Mouse (Mus musculus): ENCODE measurements at regions not wholly inside any gene's neighbourhood (a gene's known extent, or its start where the extent isn't known, plus 50 kb on each side); places are given as distances from the start of the nearest gene placed in this dataset.

DNA sequence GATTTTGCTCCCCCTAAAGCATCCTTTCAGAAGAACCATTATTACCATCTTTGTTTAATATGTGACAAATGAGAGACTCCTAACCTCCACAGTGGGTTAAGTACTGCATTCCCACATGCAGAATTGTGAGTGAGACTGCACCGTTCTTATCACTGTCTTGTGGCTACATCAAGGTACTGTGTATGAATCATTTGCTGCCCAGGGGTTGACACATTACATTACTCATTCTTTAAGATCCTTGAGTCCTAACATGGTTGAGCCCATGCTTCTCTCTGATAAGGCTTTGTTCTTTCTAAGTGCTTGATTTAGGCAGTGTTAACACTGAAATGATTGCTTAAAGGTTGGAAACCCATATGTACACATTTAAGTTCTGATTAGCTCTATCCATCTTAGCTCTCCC, 504.2 kb upstream of the Lcorl start:
- TF ChIP-seq CTCF (IDR thresholded peaks at IDR 0.05; ENCODE audit: low read depth) (no peak), EP300 (optimal IDR thresholded peaks at IDR 0.05) (no peak)

All from stomach, postnatal 0 days (tissue).